Mouse (Mus musculus) thymus, postnatal 36 days (tissue): ENCODE measurements around the gene Myrfl.
A peak's percentile ranks its signal among the peaks of the same experiment; 100 is the strongest.

ENCODE experiments used
- DNase-seq, 2 experiments: peaks; one replicate each; pipeline ENCODE4 v3.0.0; 2022; ENCODE audit warnings: mixed read lengths in 2 of 2

The Myrfl gene

DNA sequence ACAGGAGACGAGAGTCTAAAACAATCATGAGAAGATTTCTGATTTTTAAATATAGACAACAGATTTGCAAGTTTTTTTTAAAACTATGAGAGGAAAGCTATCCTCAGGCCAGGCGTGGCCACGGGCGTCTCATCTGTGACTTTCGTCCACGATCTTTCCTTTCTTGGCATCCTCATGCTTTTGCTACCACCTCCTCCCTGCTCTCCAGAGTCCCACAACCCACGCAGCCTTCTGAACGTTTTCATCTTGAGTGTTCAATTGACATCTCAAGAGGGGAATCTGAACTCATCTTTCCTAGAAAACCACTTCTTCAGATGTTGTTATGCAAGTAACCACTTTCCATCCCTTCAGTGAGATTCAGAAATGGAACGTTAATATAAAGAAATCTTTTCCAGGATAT, 83.6 kb downstream of the Myrfl start:
- no peak for DNase-seq

- DNase-seq, result no peak
Observed at GRCm38 (mm10) chr10:116810738-116811137, 86.0 kb downstream of the Myrfl start.

DNA sequence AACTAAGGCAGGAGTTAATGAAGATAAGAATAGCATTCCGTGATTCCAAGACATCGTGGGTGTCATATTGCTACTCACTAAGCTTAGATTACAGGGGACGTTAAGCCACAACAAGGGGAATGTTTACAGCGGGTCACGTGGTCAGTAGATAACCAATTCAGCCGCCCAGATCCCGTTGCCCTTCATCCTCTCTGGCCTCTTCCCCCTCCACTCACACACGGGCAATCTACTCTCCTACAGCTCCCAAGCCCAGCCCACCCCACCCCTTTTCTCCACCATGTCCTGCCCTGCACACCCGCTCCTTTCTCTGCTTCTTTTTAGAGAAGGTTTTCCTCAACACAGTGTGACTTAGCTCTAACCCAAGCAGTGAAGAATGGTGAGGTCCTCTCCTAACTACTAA, 87.3 kb downstream of the Myrfl start:
- no peak for DNase-seq

GRCm38 (mm10) chr10:116808556-116809353, 88.0 kb downstream of the Myrfl start:
- no peak for DNase-seq

- no peak for DNase-seq
Observed at GRCm38 (mm10) chr10:116802178-116802794, 94.4 kb downstream of the Myrfl start.

DNA sequence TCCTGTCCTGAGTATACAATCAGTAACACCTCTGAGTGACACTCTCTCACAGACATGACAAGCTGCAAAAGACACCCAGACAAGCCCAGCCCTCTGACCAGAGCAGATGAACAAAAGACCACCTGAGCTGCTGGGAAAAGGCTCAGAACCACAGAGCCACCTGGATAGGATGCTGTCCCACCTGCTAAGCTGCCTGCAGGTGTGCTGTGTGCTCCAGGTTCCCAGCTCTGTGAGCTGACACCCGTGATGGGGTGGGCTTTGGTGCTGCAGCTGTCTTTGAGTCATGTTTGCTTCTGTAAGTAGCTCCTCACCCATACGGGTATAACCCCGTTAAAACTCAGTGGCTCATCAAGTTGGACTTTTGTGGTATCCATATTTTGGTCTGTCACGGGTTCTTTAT, 95.4 kb downstream of the Myrfl start:
- DNase-seq, result peak; percentile 10 to 53

DNA sequence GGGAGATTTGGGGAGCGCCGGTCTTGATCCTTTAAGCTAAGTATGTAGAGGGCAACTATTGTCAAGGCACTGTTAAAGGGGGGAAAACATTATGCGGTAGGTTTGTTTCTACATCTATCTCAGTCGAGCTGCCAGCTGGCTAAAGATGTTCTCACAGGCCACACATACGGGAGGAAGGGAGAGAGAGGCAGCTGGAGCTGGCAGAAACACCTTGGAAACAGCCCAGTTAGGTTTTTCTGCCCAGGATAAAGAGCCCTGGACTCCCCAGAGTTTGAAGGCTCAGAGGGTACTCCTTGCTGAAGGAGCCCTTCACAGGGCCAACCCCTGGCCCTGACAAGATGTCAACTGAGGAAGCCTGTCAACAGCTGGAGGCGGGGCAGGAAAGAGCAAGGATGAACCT, 100.7 kb downstream of the Myrfl start:
- no peak for DNase-seq

GRCm38 (mm10) chr10:116789096-116789495, 107.6 kb downstream of the Myrfl start:
- peak; percentile 24 to 25 for DNase-seq

- no peak for DNase-seq
Observed at GRCm38 (mm10) chr10:116788431-116788830, 108.3 kb downstream of the Myrfl start.

- DNase-seq, result no peak
Observed at GRCm38 (mm10) chr10:116784098-116784497, 112.6 kb downstream of the Myrfl start.

- DNase-seq, result no peak
Observed at GRCm38 (mm10) chr10:116783020-116783419, 113.7 kb downstream of the Myrfl start.

GRCm38 (mm10) chr10:116777947-116778346, 118.8 kb downstream of the Myrfl start:
- DNase-seq, result no peak

GRCm38 (mm10) chr10:116776846-116777245, 119.9 kb downstream of the Myrfl start:
- no peak for DNase-seq

DNA sequence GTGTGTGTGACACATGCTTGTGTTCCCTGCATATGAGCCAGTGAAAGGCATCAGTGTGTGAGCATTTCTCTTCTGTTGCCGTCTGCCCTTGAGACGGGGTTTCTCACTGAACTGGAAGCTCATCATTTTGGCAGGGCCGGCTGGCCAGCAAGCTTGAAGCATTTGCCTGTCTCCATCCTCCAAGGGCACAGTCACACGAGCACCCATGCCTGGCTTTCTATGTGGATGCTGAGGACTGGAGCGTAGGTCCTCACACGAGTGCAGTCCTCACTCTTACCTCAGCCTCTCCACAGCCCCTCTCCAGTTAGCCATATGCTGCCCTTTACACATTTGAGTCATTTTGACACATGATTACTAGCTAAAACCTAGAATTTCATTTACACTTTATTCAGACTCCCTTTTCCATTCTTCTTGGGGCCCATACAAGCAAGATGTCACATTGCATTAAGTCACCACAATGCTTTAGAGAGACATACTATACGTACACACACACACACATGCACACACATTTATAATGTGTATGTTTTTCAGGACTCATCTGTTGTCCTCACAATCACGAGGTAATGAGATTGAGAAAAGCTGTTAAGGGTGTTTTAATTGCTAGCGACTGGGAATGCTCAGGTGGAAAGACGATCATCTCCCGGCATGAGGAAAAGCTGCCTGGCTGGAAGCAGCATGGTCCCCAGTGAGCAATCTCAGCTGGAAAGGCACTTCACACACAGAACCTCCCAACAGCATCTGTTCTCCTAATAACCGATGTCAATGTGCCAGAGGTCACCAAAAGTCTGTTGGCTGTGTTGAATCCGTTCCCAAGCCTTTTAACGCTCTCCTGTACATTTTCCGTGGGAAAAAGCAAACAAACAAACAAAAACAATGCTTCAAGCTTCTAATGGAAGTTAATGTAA, 122.6 kb downstream of the Myrfl start:
- DNase-seq, result no peak

- no peak for DNase-seq
Observed at GRCm38 (mm10) chr10:116771215-116771935, 125.3 kb downstream of the Myrfl start.

DNA sequence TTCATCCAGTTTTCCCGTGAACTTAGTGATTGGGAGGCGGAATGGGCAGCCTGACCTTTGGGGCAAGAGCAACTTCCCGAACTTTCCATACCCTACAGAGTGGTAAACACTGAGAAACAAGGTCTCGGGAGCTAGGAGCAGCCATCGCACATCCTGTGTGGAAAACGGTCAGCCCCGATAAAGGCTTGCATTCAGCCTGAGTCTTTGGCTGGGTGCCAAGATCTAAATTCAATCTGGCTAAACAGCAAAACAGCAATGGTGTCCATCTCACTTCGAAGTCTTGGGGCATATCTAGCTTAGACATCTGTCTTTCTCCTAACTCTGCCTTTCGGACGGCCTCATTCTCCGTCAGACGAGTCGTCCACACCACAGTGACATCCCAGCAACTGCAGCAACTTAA, 128.1 kb downstream of the Myrfl start:
- DNase-seq, result no peak

DNA sequence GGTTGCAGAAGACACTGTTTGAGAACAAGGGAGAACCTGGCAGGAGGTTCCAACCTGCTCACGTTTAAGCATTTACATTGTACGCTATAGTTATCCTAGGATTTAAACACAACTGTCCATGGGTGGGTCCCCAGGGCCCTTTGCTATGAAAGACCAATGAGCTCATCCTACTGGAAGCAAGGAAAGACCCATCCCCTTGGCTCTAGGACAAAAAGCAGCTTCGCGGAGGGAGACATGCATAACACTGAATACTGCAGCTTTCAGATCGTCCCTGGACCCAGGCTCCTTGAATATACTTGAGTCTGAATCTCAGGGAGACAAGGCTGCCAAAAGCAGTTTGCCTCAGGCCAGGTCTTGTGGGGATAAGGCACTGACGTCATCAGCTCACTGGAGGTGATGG, 130.2 kb downstream of the Myrfl start:
- no peak for DNase-seq

- no peak for DNase-seq
Observed at GRCm38 (mm10) chr10:116761476-116762068, 135.1 kb downstream of the Myrfl start.

DNA sequence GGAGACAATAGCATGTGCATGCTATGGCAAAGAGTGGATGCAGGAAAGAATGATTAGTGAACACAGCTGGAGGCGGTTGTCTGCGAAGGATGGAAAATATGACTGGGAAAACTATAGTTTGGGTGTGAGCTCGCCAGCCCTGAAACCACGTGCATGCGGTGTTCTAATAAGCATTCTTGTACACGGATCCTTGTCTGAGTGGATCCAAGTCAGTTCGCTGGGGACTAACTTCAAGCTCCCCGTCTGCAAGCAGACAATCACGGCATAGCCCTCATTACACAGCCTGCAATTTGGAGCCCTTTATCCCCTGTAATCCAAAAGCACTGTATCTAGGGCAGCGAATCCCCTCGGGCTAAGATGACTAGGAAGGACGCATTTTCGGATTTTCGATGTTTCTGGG, 136.2 kb downstream of the Myrfl start:
- DNase-seq, result no peak

- no peak for DNase-seq
Observed at GRCm38 (mm10) chr10:116759816-116760215, 136.9 kb downstream of the Myrfl start.

- no peak for DNase-seq
Observed at GRCm38 (mm10) chr10:116755881-116756581, 140.7 kb downstream of the Myrfl start.

GRCm38 (mm10) chr10:116754940-116755339, 141.8 kb downstream of the Myrfl start:
- DNase-seq, result no peak
